24 mouse cellular contexts compared by ENCODE assay signal in genomic region chr17:85891243-85891642, GRCm38 (mm10).
A peak's percentile ranks its signal among the peaks of the same experiment; 100 is the strongest.
DNase-seq lines count a peak whose midpoint lies in the region; ATAC-seq and TF ChIP-seq lines count a peak whose summit lies in the region.
"Had no signal": no experiment of that assay in that cellular context is flagged by ENCODE, and none has a peak within 500 bp of the region (broad histone marks: within the 10 kb centered on the region; RNA-seq: fewer than 3 reads in every experiment).

No protein-coding gene starts in this region.

- WGBS in heart, embryonic 14.5 days, result 12% methylated on average over 2 of the region's 2 CpGs
- 37% methylated on average over 2 of the region's 2 CpGs for WGBS in heart, embryonic 11.5 days (ENCODE audit: insufficient replicate concordance)
- 61% methylated on average over 2 of the region's 2 CpGs for WGBS in kidney, embryonic 15.5 days

- H3K9ac ChIP-seq in heart, embryonic 14.5 days (ENCODE audit: low read length), result no peak overlapping the region
- H3K9ac ChIP-seq in heart, embryonic 11.5 days (ENCODE audit: low read depth, low read length), result no peak overlapping the region
- peak overlapping the region; percentile 91; the same call in 1 of the 2 replicates for H3K9ac ChIP-seq in CH12.LX (ENCODE audit: insufficient read depth, low read depth)
- H3K9ac ChIP-seq in kidney, embryonic 15.5 days, result no peak overlapping the region
- H3K9ac ChIP-seq: forebrain, postnatal 0 days; hindbrain, embryonic 12.5 days; liver, embryonic 15.5 days; lung, embryonic 15.5 days; midbrain, embryonic 13.5 days; stomach, embryonic 15.5 days had no signal

- ATAC-seq in heart, embryonic 14.5 days (ENCODE audit: insufficient number of reproducible peaks, insufficient read depth, low FRiP score, low read depth), result no peak; the same call in 1 of the 2 replicates
- no peak for ATAC-seq in heart, embryonic 11.5 days (replicated peaks; ENCODE audit: insufficient number of reproducible peaks, low FRiP score, low TSS enrichment)
- ATAC-seq in kidney, embryonic 15.5 days (replicated peaks; ENCODE audit: low FRiP score), result no peak
- ATAC-seq: forebrain, postnatal 0 days; midbrain, embryonic 13.5 days had no signal

- H3K36me3 ChIP-seq in heart, embryonic 14.5 days (ENCODE audit: control insufficient read depth, insufficient read depth, low read length), result no peaks in the 10 kb centered on the region
- no peaks in the 10 kb centered on the region for H3K36me3 ChIP-seq in heart, embryonic 11.5 days (ENCODE audit: control insufficient read depth, insufficient read depth, low read length)
- no peaks in the 10 kb centered on the region for H3K36me3 ChIP-seq in CH12.LX (replicated peaks in 1 of 2; ENCODE audit: control insufficient read depth in 1 of 2, insufficient read depth in 1 of 2, low read length in 1 of 2)
- H3K36me3 ChIP-seq in kidney, embryonic 15.5 days, result no peaks in the 10 kb centered on the region
- H3K36me3 ChIP-seq: G1E; hindbrain, embryonic 12.5 days; limb, embryonic 10.5 days; liver, embryonic 15.5 days; lung, embryonic 15.5 days; midbrain, embryonic 13.5 days; stomach, embryonic 15.5 days had no signal

- DNase-seq in 3T3-L1 (ENCODE audit: low read depth, low spot score) (peak; percentile 81), CH12.LX (ENCODE audit: extremely low read depth) (no peak)
- DNase-seq in adrenal gland, postnatal 25 days, result peak; percentile 26
- no peak for DNase-seq in cerebellum, adult 18-20 months
- DNase-seq: cerebellum, adult 11 months; cerebellum, postnatal 14 days; forebrain, postnatal 0 days; gastrocnemius, postnatal 25 days; kidney, adult 11 months; liver; lung, postnatal 36 days; thymus, postnatal 25 days had no signal

- no peak overlapping the region for H3K4me3 ChIP-seq in heart, embryonic 14.5 days (ENCODE audit: control insufficient read depth in 1 of 2, insufficient read depth in 1 of 2, low read depth in 1 of 2, low read length in 2 of 2)
- H3K4me3 ChIP-seq in heart, embryonic 11.5 days (ENCODE audit: low read depth, low read length), result no peak overlapping the region
- H3K4me3 ChIP-seq in CH12.LX (replicated peaks in 1 of 3; ENCODE audit: low read depth in 2 of 3, low read length in 2 of 3, poor library complexity in 1 of 3), result no peak overlapping the region
- no peak overlapping the region for H3K4me3 ChIP-seq in kidney, embryonic 15.5 days (replicated peaks)
- H3K4me3 ChIP-seq: hindbrain, embryonic 12.5 days; limb, embryonic 10.5 days; liver, embryonic 15.5 days; lung, embryonic 15.5 days; megakaryocyte, embryonic 14.5 days; midbrain, embryonic 13.5 days; stomach, embryonic 15.5 days had no signal

- H3K4me1 ChIP-seq in heart, embryonic 14.5 days (ENCODE audit: control insufficient read depth in 2 of 2, insufficient read depth in 2 of 2, low read length in 2 of 2), result peaks cover 20 to 27% of the 10 kb centered on the region in 2 experiments
- no peaks in the 10 kb centered on the region for H3K4me1 ChIP-seq in heart, embryonic 11.5 days (ENCODE audit: control insufficient read depth, insufficient read depth, low read length)
- H3K4me1 ChIP-seq in CH12.LX (ENCODE audit: control insufficient read depth in 1 of 2, insufficient read depth in 2 of 2), result peaks cover 45 to 95% of the 10 kb centered on the region in 2 experiments
- H3K4me1 ChIP-seq in kidney, embryonic 15.5 days, result peaks cover 17% of the 10 kb centered on the region
- H3K4me1 ChIP-seq: hindbrain, embryonic 12.5 days; liver, embryonic 15.5 days; megakaryocyte, embryonic 14.5 days had no signal

- no peaks in the 10 kb centered on the region for H3K9me3 ChIP-seq in heart, embryonic 14.5 days (ENCODE audit: control insufficient read depth, low read length)
- no peaks in the 10 kb centered on the region for H3K9me3 ChIP-seq in heart, embryonic 11.5 days (replicated peaks; ENCODE audit: control insufficient read depth, low read length)
- no peaks in the 10 kb centered on the region for H3K9me3 ChIP-seq in CH12.LX (replicated peaks; ENCODE audit: low read length)
- no peaks in the 10 kb centered on the region for H3K9me3 ChIP-seq in kidney, embryonic 15.5 days (replicated peaks)
- H3K9me3 ChIP-seq: G1E; hindbrain, embryonic 12.5 days; limb, embryonic 10.5 days; liver, embryonic 15.5 days; lung, embryonic 15.5 days; megakaryocyte, embryonic 14.5 days; midbrain, embryonic 13.5 days; stomach, embryonic 15.5 days had no signal

- dilution Hi-C loops in CH12.LX (cut with MboI; ENCODE audit: extremely low pct_ligation_motif_present, extremely low pct_unique_long_range_greater_than_20kb, low sequenced_read_pairs), result no loop called here

- in situ Hi-C loops in CH12.LX (cut with MboI; ENCODE audit: low pct_ligation_motif_present, low pct_unique_long_range_greater_than_20kb, low sequenced_read_pairs), result loop anchor here (5.0 to 25.0 kb wide), 3 partner anchors 84 to 546 kb away; no protein-coding TSS in a partner anchor

- no peaks in the 10 kb centered on the region for H3K79me2 ChIP-seq in CH12.LX (replicated peaks; ENCODE audit: control insufficient read depth, extremely low read depth, insufficient read depth, poor library complexity, severe bottlenecking)

- no peak for TF ChIP-seq EP300 in CH12.LX (IDR thresholded peaks at IDR 0.05; ENCODE audit: low read length)

- H3K27ac ChIP-seq in heart, embryonic 14.5 days (replicated peaks in 1 of 2; ENCODE audit: control insufficient read depth in 1 of 2, insufficient read depth in 1 of 2, low read depth in 2 of 2, low read length in 2 of 2), result peak overlapping the region in 1 of 2 experiments; percentile 37; a peak in 2 of 4 replicates
- no peak overlapping the region for H3K27ac ChIP-seq in heart, embryonic 11.5 days (ENCODE audit: low read depth, low read length)
- H3K27ac ChIP-seq in CH12.LX (ENCODE audit: insufficient read depth, low read depth), result peak overlapping the region; percentile 90
- H3K27ac ChIP-seq in kidney, embryonic 15.5 days, result no peak overlapping the region
- H3K27ac ChIP-seq: hindbrain, embryonic 12.5 days; kidney, postnatal 0 days; liver, embryonic 15.5 days; lung, embryonic 15.5 days; midbrain, embryonic 13.5 days; stomach, embryonic 15.5 days had no signal

- TF ChIP-seq RAD21 in CH12.LX (IDR thresholded peaks at IDR 0.05; ENCODE audit: low read depth, low read length), result no peak

- H3K27me3 ChIP-seq in heart, embryonic 14.5 days (ENCODE audit: control insufficient read depth, insufficient read depth, low read length), result no peaks in the 10 kb centered on the region
- H3K27me3 ChIP-seq in heart, embryonic 11.5 days (ENCODE audit: control insufficient read depth, insufficient read depth, low read length), result peaks cover 4% of the 10 kb centered on the region; the same call in 1 of the 2 replicates
- no peaks in the 10 kb centered on the region for H3K27me3 ChIP-seq in CH12.LX (replicated peaks)
- 0 out of 2 replicates have a peak, but pooled peaks cover 5% of the 10 kb centered on the region for H3K27me3 ChIP-seq in kidney, embryonic 15.5 days
- H3K27me3 ChIP-seq: hindbrain, embryonic 12.5 days; midbrain, embryonic 13.5 days had no signal

- TF ChIP-seq CTCF in CH12.LX (conservative IDR thresholded peaks at IDR 0.05 in 1 of 2, IDR thresholded peaks at IDR 0.05 in 1 of 2; ENCODE audit: low read depth in 2 of 2, low read length in 2 of 2), result no peak

- no peak for TF ChIP-seq POLR2A in CH12.LX (IDR thresholded peaks at IDR 0.05; ENCODE audit: low read depth, low read length)

- peak overlapping the region; percentile 23; the same call in 1 of the 2 replicates for H3K4me2 ChIP-seq in heart, embryonic 14.5 days (ENCODE audit: low read length)
- H3K4me2 ChIP-seq in heart, embryonic 11.5 days, result no peak overlapping the region
- H3K4me2 ChIP-seq in CH12.LX (ENCODE audit: insufficient read depth, low read depth, poor library complexity, severe bottlenecking), result peak overlapping the region; percentile 48
- H3K4me2 ChIP-seq in kidney, embryonic 15.5 days, result no peak overlapping the region
- H3K4me2 ChIP-seq: hindbrain, embryonic 12.5 days; liver, embryonic 15.5 days; lung, embryonic 15.5 days; midbrain, embryonic 13.5 days; stomach, embryonic 15.5 days had no signal

TF ChIP-seq in CH12.LX, 34 proteins besides CTCF, POLR2A, EP300 and RAD21:
- TF ChIP-seq HCFC1 (IDR thresholded peaks at IDR 0.05; ENCODE audit: low read depth, low read length) (no peak), CHD1 (IDR thresholded peaks at IDR 0.05; ENCODE audit: low read depth, low read length) (peak; percentile 39), MAZ (IDR thresholded peaks at IDR 0.05; ENCODE audit: low read depth, low read length) (no peak), SMC3 (IDR thresholded peaks at IDR 0.05; ENCODE audit: low read depth, low read length) (no peak)

Comparison
In these comparisons a context has a peak if more than half of its experiments do, and no peak if none do; other contexts are left out.
1. H3K4me2 ChIP-seq: peak in heart, embryonic 14.5 days (single experiment) and CH12.LX (single experiment); none in heart, embryonic 11.5 days (single experiment) and kidney, embryonic 15.5 days (single experiment).
2. DNase-seq: peak in 3T3-L1 (single experiment) and adrenal gland, postnatal 25 days (single experiment); none in CH12.LX (single experiment) and cerebellum, adult 18-20 months (0 of 2).